Mouse (Mus musculus): ENCODE measurements around the gene Gm27029. TPM values are rescaled to one million over a fixed set of nuclear protein-coding genes. Genes with fewer than 3 reads are reported as not detected.
A peak's percentile ranks its signal among the peaks of the same experiment; 100 is the strongest.

The Gm27029 gene
- total and polyA plus RNA-seq, 2 experiments from 2014 or later: 2.2 to 6.4 TPM

DNA sequence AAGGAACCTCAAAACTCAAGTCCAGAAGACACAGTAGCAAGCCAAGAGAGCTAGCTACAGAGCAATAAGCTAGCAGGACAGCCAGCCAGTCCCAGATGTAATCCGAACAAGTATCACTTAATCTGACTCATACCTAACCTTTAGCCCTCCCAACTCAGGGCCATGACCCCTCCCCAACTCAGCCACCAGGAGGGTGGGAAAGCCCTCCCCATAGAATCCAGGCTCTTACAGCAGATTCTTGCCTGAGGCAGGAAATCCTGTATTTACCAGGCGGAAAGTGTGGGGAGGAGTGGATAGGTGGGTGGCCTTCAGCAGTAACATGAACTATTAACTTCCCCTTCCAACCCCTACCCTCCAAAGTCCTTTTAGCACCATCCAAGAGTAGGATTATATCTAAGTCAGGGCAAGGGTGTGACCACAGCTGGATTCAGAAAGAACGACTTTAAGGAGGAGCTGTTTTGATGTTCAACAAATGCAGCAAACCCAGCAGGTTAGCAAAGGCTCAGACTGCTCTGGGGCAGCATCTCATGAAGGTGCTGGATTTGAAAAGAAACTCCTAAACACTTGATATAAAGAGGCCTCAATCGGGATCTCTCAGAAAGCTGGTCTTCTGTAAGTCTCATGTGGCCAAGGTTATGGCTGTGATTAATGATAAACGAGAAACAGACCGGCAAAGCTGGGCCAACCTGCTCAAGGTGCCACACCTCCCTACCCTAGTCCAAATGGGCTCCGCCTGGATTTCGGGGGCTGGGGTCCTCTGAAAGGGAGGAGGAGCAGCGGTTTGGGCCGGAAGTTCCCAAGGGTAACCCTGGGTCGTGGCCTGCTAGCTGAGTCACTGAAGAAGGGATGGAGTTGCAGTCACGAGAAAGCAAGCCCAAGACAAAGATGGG is 39.9 kb upstream of the Gm27029 start, which contains the start of gene Rnd2:
Gene Rnd2, plus strand, starts transcription at position 789 of the 890 bp plus-strand sequence.
- Histone ChIP-seq H3K4me2 (ENCODE audit: low read depth, low read length) (peak within 1 kb of the TSS; percentile 75), H3K4me1 (ENCODE audit: insufficient read depth, low read length) (peaks cover 24% of the 10 kb centered on the region), H3K36me3 (ENCODE audit: insufficient read depth, low read length) (peaks cover 22% of the 10 kb centered on the region), H3K27me3 (ENCODE audit: insufficient read depth, low read length) (no peaks in the 10 kb centered on the region), H3K9ac (replicated peaks; ENCODE audit: low read length) (peak within 1 kb of the TSS; percentile 74), H3K4me3 (ENCODE audit: low read length) (peak within 1 kb of the TSS; percentile 77), H3K27ac (peak within 1 kb of the TSS; percentile 86), H3K9me3 (ENCODE audit: low read length) (no peaks in the 10 kb centered on the region)
- whole genome bisulfite sequencing: 10% methylated on average over 12 of the region's 12 CpGs
- ATAC-seq (no peak; the same call in 1 of the 2 replicates), DNase-seq (ENCODE audit: low spot score) (no peak)
- TF ChIP-seq CTCF (IDR thresholded peaks at IDR 0.05; ENCODE audit: low read depth): no peak

GRCm38 (mm10) chr11:101462583-101463440 is 38.2 kb upstream of the Gm27029 start:
- Histone ChIP-seq H3K4me2 (ENCODE audit: low read depth, low read length) (peak overlapping the region; percentile 75), H3K27me3 (ENCODE audit: insufficient read depth, low read length) (no peaks in the 10 kb centered on the region), H3K4me1 (ENCODE audit: insufficient read depth, low read length) (peaks cover 19% of the 10 kb centered on the region), H3K36me3 (ENCODE audit: insufficient read depth, low read length) (peaks cover 38% of the 10 kb centered on the region), H3K9me3 (ENCODE audit: low read length) (no peaks in the 10 kb centered on the region), H3K4me3 (ENCODE audit: low read length) (peak overlapping the region; percentile 77), H3K9ac (replicated peaks; ENCODE audit: low read length) (no peak overlapping the region), H3K27ac (peak overlapping the region; percentile 27; the same call in 1 of the 2 replicates)
- 20% methylated on average over 13 of the region's 13 CpGs for WGBS
- no peak for TF ChIP-seq CTCF (IDR thresholded peaks at IDR 0.05; ENCODE audit: low read depth)
- peak; percentile 73 for DNase-seq (ENCODE audit: low spot score)
- ATAC-seq: peak; percentile 50; the same call in 1 of the 2 replicates

GRCm38 (mm10) chr11:101462141-101462540 is 37.5 kb upstream of the Gm27029 start:
- TF ChIP-seq CTCF (IDR thresholded peaks at IDR 0.05; ENCODE audit: low read depth): no peak
- H3K4me1 ChIP-seq (ENCODE audit: insufficient read depth, low read length): peaks cover 19% of the 10 kb centered on the region
- no peaks in the 10 kb centered on the region for H3K9me3 ChIP-seq (ENCODE audit: low read length)
- DNase-seq (ENCODE audit: low spot score) (no peak), ATAC-seq (no peak)
- WGBS: 47% methylated on average over 14 of the region's 14 CpGs
- no peak overlapping the region for H3K9ac ChIP-seq (replicated peaks; ENCODE audit: low read length)
- peak overlapping the region; percentile 27; the same call in 1 of the 2 replicates for H3K27ac ChIP-seq
- H3K36me3 ChIP-seq (ENCODE audit: insufficient read depth, low read length): peaks cover 43% of the 10 kb centered on the region
- peak overlapping the region; percentile 75; the same call in 1 of the 2 replicates for H3K4me2 ChIP-seq (ENCODE audit: low read depth, low read length)
- no peaks in the 10 kb centered on the region for H3K27me3 ChIP-seq (ENCODE audit: insufficient read depth, low read length)
- no peak overlapping the region for H3K4me3 ChIP-seq (ENCODE audit: low read length)

DNA sequence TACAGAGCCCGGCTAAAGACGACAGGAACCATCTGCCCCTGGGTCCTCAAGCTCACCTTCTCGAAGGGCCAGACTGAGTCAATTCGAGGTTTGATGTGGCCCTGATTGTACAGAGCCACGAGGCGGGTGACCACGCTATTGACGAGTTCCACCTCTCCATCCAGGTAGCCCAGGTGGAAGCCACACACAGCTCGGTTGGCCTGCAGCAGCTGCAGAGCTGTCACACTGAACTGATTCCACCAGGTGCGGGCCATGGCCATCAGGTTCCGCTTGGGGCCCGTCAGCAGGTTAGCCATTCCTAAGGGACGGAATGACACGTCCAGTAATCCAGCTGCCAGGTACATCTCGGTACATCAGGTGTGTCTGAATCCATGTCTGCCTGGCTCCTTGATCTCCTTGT is 35.7 kb upstream of the Gm27029 start:
- WGBS: 85% methylated on average over 15 of the region's 15 CpGs
- H3K4me2 ChIP-seq (ENCODE audit: low read depth, low read length): no peak overlapping the region
- TF ChIP-seq CTCF (IDR thresholded peaks at IDR 0.05; ENCODE audit: low read depth): no peak

GRCm38 (mm10) chr11:101459716-101460115 is 35.1 kb upstream of the Gm27029 start:
- TF ChIP-seq CTCF (IDR thresholded peaks at IDR 0.05; ENCODE audit: low read depth): no peak
- 38% methylated on average over 5 of the region's 6 CpGs for WGBS
- no peak overlapping the region for H3K9ac ChIP-seq (replicated peaks; ENCODE audit: low read length)
- no peak overlapping the region for H3K27ac ChIP-seq
- DNase-seq (ENCODE audit: low spot score): no peak
- no peak for ATAC-seq
- H3K27me3 ChIP-seq (ENCODE audit: insufficient read depth, low read length): no peaks in the 10 kb centered on the region
- peaks cover 19% of the 10 kb centered on the region for H3K4me1 ChIP-seq (ENCODE audit: insufficient read depth, low read length)
- H3K9me3 ChIP-seq (ENCODE audit: low read length): no peaks in the 10 kb centered on the region
- H3K4me3 ChIP-seq (ENCODE audit: low read length): no peak overlapping the region
- no peak overlapping the region for H3K4me2 ChIP-seq (ENCODE audit: low read depth, low read length)
- H3K36me3 ChIP-seq (ENCODE audit: insufficient read depth, low read length): peaks cover 47% of the 10 kb centered on the region

More for the DNA sequence above, 35.7 kb upstream of the Gm27029 start:
- Histone ChIP-seq H3K9ac (replicated peaks; ENCODE audit: low read length) (no peak overlapping the region), H3K36me3 (ENCODE audit: insufficient read depth, low read length) (peaks cover 47% of the 10 kb centered on the region), H3K4me3 (ENCODE audit: low read length) (no peak overlapping the region), H3K4me1 (ENCODE audit: insufficient read depth, low read length) (peaks cover 19% of the 10 kb centered on the region), H3K9me3 (ENCODE audit: low read length) (no peaks in the 10 kb centered on the region), H3K27ac (no peak overlapping the region), H3K27me3 (ENCODE audit: insufficient read depth, low read length) (no peaks in the 10 kb centered on the region)
- DNase-seq (ENCODE audit: low spot score) (no peak), ATAC-seq (no peak)

DNA sequence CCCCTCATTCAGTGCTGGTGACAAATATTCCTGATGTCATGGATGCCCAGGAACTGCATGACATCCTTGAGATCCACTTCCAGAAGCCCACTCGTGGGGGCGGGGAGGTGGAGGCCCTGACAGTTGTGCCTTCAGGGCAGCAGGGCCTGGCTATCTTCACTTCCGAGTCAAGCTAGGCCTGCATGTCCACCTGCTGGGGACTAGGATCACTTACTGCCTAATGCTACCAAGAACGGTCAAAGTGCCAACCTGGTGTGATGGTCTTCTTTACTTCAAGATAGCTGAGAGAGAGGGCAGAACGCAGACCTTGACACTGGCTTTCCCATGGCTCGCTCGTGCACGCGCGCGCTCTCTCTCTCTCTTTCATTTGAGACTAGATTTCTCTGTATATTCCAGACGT is 33.6 kb upstream of the Gm27029 start:
- ATAC-seq (no peak), DNase-seq (ENCODE audit: low spot score) (no peak)
- no peaks in the 10 kb centered on the region for H3K9me3 ChIP-seq (ENCODE audit: low read length)
- H3K27ac ChIP-seq: no peak overlapping the region
- no peak overlapping the region for H3K4me2 ChIP-seq (ENCODE audit: low read depth, low read length)
- no peaks in the 10 kb centered on the region for H3K27me3 ChIP-seq (ENCODE audit: insufficient read depth, low read length)
- H3K4me3 ChIP-seq (ENCODE audit: low read length): no peak overlapping the region
- peaks cover 47% of the 10 kb centered on the region for H3K36me3 ChIP-seq (ENCODE audit: insufficient read depth, low read length)
- H3K9ac ChIP-seq (replicated peaks; ENCODE audit: low read length): no peak overlapping the region
- no peak for TF ChIP-seq CTCF (IDR thresholded peaks at IDR 0.05; ENCODE audit: low read depth)
- H3K4me1 ChIP-seq (ENCODE audit: insufficient read depth, low read length): peaks cover 10% of the 10 kb centered on the region
- 85% methylated on average over 12 of the region's 12 CpGs for WGBS

Data from hindbrain, postnatal 0 days (tissue).